Mouse (Mus musculus) ES-E14 (cell line): ENCODE results near the gene Adad2.

Experiments used
- CHD2 ChIP-seq: IDR thresholded peaks from 2 replicates; pipeline ENCODE4 v1.6.1; 2014; ENCODE audit warnings: mild to moderate bottlenecking, low read depth, low read length, inconsistent platforms
- HCFC1 ChIP-seq: IDR thresholded peaks from 2 replicates; pipeline ENCODE4 v1.6.1; 2012; ENCODE audit warnings: low read length, inconsistent platforms, borderline replicate concordance; ENCODE audit not compliant: insufficient read depth
- MAFK ChIP-seq: IDR thresholded peaks from 2 replicates; pipeline ENCODE4 v1.6.1; 2014; ENCODE audit warnings: mild to moderate bottlenecking, low read depth, low read length, inconsistent platforms; ENCODE audit not compliant: insufficient read depth
- ZC3H11A ChIP-seq: IDR thresholded peaks from 2 replicates; pipeline ENCODE4 v1.6.1; 2012; ENCODE audit warnings: low read depth, mild to moderate bottlenecking, inconsistent platforms, low read length, borderline replicate concordance
- ZNF384 ChIP-seq: IDR thresholded peaks from 2 replicates; pipeline ENCODE4 v1.6.1; 2012; ENCODE audit warnings: low read depth, low read length, inconsistent platforms

- TF ChIP-seq ZNF384 = no peak
- no peak for TF ChIP-seq MAFK
- TF ChIP-seq HCFC1 = no peak
- no peak for TF ChIP-seq ZC3H11A
- TF ChIP-seq CHD2 = no peak
Measured at GRCm38 (mm10) chr8:119622555-119622954, 10.0 kb downstream of the Adad2 start.
